Mouse (Mus musculus) small intestine, adult 2 months (tissue): Measurements from ENCODE around the gene Sash3. TPM values are rescaled to one million over a fixed set of nuclear protein-coding genes. Genes with fewer than 3 reads are reported as not detected.
"Not testable (repeated sequence)": the region's sequence is repeated elsewhere in the genome, so short reads cannot be mapped to it uniquely, and the experiment has no call there.

Experiments used
- H3K27ac ChIP-seq: fragments of 200-500 bp; 2 replicates; pipeline ENCODE4 v1.5.1; 2012; ENCODE audit warnings: low read depth, low read length, control low read depth, inconsistent platforms; ENCODE audit not compliant: insufficient read depth
- H3K27me3 ChIP-seq: fragments of 200-500 bp; 2 replicates; pipeline ENCODE4 v1.6.1; 2012; ENCODE audit warnings: mild to moderate bottlenecking, moderate library complexity, low read length, inconsistent platforms; ENCODE audit not compliant: control insufficient read depth, insufficient read depth
- H3K36me3 ChIP-seq: fragments of 200-500 bp; 2 replicates; pipeline ENCODE4 v1.6.1; 2012; ENCODE audit warnings: mild to moderate bottlenecking, low read length, control low read depth, inconsistent platforms; ENCODE audit not compliant: control insufficient read depth, insufficient read depth
- H3K4me1 ChIP-seq: fragments of 200-500 bp; 2 replicates; pipeline ENCODE4 v1.6.1; 2012; ENCODE audit warnings: low read length, inconsistent platforms, mixed read lengths; ENCODE audit not compliant: control insufficient read depth, insufficient read depth, insufficient read length
- H3K4me3 ChIP-seq: fragments of 200-500 bp; 2 replicates; pipeline ENCODE4 v1.5.1; 2012; ENCODE audit warnings: low read depth, mild to moderate bottlenecking, control low read depth, inconsistent platforms, low read length, moderate library complexity
- CTCF ChIP-seq: fragments of 200-500 bp; IDR thresholded peaks from 2 replicates; pipeline ENCODE4 v1.5.1; 2012; ENCODE audit warnings: low read depth, mild to moderate bottlenecking, control low read depth, inconsistent platforms, low read length, moderate library complexity, mixed read lengths; ENCODE audit not compliant: insufficient replicate concordance, insufficient read length; ENCODE audit errors: extremely low read depth
- POLR2A ChIP-seq: fragments of 200-500 bp; IDR thresholded peaks from 2 replicates; pipeline ENCODE4 v1.6.1; 2012; ENCODE audit warnings: low read depth, mild to moderate bottlenecking, control low read depth, inconsistent platforms, low read length, moderate library complexity
- WGBS: fragments of 180-500 bp; shearing (Covaris S2); methylation state at CpG from one replicate; pipeline ENCODE4 v1.1.7; 2018; 5-methylcytosine and 5-hydroxymethylcytosine counted together
- polyA plus RNA-seq: library from polyadenylated mRNA; depleted of rRNA; stranded (reverse); fragments of >200 nt; gene quantifications from 2 replicates; pipeline ENCODE4 v1.2.3, GENCODE M21; 2012; rRNA removed

Gene Sash3
- polyA plus RNA-seq, 1 experiment: 6.6 TPM

DNA sequence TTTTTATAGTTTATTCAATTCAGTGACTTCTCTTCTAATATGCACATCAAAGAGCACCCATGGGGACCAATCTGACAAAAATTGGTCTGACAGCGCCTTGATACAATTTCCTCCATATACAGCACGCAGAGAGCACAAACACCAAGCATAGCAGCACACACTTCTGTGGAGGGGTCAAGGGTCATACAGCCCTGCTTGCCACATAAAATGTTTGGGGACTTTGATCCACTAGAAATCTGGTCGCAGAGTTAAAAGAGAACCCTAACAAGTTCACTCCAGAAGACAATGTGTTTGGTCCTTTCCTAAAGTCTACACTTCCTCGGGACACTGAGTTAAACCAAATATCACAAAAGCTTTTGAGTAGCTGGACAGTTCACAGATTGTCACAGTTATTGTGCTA is 56.8 kb downstream of the Sash3 start:
- H3K4me1 ChIP-seq: peaks cover 17% of the 10 kb centered on the region; the same call in 1 of the 2 replicates
- H3K36me3 ChIP-seq: peaks cover 6% of the 10 kb centered on the region; the same call in 1 of the 2 replicates
- H3K27me3 ChIP-seq: no peaks in the 10 kb centered on the region
- peak overlapping the region; percentile 36 for H3K27ac ChIP-seq
- H3K4me3 ChIP-seq: no peak overlapping the region
- no peak for TF ChIP-seq CTCF
- TF ChIP-seq POLR2A: no peak
- WGBS: 36% methylated on average over 4 of the region's 4 CpGs

DNA sequence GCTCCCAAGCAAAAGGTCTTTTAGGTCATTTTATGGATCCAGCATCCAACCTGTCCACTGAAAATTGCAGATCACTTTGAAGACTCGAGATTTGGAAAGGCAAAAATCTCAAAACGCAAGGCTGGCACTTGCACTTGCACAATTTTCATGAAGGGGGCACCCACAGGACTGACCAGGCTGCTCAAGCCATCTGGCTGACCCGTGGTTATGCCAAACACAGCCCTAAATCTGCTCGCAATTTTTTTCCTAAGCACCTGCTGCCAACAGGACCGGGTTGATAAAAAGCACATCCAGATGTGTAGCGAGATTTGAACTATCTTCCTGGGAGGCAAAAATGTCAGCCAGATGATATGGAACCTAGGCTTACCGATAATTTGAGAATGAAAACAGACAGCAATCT is 57.5 kb downstream of the Sash3 start:
- Histone ChIP-seq H3K27ac (peak overlapping the region; percentile 36), H3K4me1 (peaks cover 17% of the 10 kb centered on the region; the same call in 1 of the 2 replicates), H3K36me3 (peaks cover 6% of the 10 kb centered on the region; the same call in 1 of the 2 replicates), H3K27me3 (no peaks in the 10 kb centered on the region), H3K4me3 (no peak overlapping the region)
- TF ChIP-seq CTCF (no peak), POLR2A (no peak)
- 60% methylated on average over 7 of the region's 7 CpGs for WGBS

DNA sequence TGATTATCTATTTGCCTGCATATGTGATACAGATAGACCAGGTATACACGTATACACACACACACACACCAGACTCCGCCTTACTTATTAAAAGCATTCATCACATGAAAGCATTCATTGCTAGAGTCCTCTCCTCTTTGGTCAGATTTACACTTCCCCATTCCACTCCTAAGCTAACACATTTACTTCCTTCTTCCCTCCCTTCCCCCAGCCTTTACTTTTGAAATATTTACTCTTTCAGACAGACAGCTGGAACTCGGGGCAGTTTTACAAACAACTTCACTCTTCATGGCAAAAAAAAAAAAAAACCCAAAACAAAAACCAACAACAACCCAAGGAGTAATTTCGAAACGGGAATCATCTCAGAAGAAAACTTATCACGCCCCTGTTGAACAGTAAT is 58.2 kb downstream of the Sash3 start:
- Histone ChIP-seq H3K27ac (peak overlapping the region; percentile 40; the same call in 1 of the 2 replicates), H3K36me3 (peaks cover 6% of the 10 kb centered on the region; the same call in 1 of the 2 replicates), H3K27me3 (no peaks in the 10 kb centered on the region), H3K4me1 (peaks cover 17% of the 10 kb centered on the region; the same call in 1 of the 2 replicates), H3K4me3 (no peak overlapping the region)
- WGBS: 21% methylated on average over 6 of the region's 6 CpGs
- TF ChIP-seq CTCF (no peak), POLR2A (no peak)

DNA sequence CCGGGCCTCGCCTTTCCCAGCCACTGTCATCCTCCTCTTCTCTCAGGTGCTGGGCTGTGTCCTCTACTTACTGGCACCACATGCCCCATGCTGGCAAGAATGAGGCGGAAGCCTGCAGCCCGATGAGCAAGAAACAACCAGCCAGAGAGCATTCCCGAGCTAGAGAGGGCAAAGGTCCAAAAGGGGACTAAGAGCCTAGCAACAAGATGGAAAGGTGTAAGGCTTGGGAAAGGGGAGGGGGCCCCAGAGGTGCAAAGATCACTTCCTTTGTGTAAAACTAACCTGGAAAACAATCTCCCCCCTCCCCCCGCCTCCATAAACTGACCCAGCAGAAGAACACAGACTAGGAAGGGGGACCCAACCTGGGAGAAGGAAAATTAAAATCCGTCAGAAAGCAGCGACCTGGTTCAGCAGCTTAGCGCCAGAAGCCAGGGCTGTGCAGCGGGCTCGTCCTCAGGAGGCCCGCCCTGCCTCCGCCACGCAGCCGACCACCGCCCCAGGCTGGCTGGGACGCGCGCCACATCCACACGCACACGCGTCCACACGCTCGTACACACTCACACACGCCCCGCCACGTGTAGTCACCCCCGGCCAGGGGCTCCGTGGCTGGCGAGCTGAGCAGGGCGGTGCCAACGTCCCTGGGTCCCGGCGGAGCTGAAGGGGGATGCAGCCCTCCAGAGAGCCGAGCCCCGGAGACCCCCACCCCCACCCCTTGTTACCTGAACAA is 61.7 kb downstream of the Sash3 start:
- H3K27ac ChIP-seq: peak overlapping the region; percentile 92
- H3K27me3 ChIP-seq: no peaks in the 10 kb centered on the region
- no peaks in the 10 kb centered on the region for H3K36me3 ChIP-seq
- TF ChIP-seq CTCF (no peak), POLR2A (no peak)
- H3K4me3 ChIP-seq: peak overlapping the region; percentile 76
- peaks cover 3% of the 10 kb centered on the region; the same call in 1 of the 2 replicates for H3K4me1 ChIP-seq
- 9% methylated on average over 35 of the region's 36 CpGs for WGBS

DNA sequence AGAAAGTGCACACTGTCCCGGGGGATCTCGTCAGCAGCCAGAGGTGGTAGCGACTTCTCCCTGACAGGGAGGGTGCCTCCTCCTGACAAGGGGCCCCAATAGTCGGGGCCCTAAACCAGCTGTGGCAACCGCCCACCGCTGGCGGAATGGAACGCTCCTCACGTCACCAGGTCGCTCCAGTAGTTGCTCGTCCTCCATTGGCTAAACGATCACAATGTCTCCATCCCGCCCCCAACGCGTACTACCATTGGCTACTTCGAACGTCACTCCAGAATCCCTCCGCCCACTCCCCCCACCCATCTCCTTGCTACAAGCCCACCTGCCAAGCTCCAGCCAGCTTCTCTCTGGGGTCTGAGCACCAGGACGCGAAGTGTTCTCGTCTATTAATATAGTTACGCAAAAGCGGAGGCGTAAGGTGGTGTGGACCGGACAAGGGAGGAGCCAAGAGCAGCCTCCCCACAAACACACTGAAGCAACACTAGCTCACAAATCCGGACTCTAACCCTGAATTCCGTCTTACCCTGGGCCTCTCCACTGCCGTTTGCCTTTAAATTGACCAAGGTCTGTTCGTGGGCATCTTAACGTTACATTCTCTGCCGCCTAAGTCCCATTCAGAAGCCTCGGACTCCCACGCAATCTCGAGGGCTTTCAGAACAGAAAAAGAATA is 62.4 kb downstream of the Sash3 start, which contains the start of gene Zdhhc9:
Zdhhc9 (minus strand) TSS at position 360 of the 667 bp plus-strand sequence.
- Histone ChIP-seq H3K4me1 (peaks cover 3% of the 10 kb centered on the region; the same call in 1 of the 2 replicates), H3K27ac (peak within 1 kb of the TSS; percentile 93), H3K27me3 (no peaks in the 10 kb centered on the region), H3K4me3 (peak within 1 kb of the TSS; percentile 76), H3K36me3 (no peaks in the 10 kb centered on the region)
- WGBS: 12% methylated on average over 34 of the region's 34 CpGs
- peak; percentile 31; the same call in 1 of the 2 replicates for TF ChIP-seq POLR2A
- TF ChIP-seq CTCF: no peak

DNA sequence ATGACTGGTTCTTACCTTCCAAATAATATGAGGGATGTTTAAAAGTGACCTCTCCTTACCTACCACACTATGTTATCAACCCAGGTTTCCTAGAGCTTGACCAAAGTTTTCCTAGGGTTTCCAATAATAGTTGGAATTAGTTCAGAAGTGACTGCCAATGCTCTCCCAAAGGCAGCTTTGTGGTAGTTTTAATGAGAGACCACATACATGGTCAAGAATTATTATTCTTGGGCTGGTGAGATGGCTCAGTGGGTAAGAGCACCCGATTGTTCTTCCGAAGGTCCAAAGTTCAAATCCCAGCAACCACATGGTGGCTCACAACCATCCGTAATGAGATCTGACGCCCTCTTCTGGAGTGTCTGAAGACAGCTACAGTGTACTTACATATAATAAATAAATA is 63.5 kb downstream of the Sash3 start:
- not testable (repeated sequence) for H3K4me1 ChIP-seq, H3K27ac ChIP-seq, H3K4me3 ChIP-seq, H3K27me3 ChIP-seq, H3K36me3 ChIP-seq
- WGBS: 67% methylated on average over 4 of the region's 4 CpGs

Other genes starting within 250 kb of the Sash3 start
- 1.9 and 2.2 TPM in 2 replicates for gene Ocrl, start 234.0 kb upstream of the Sash3 start, polyA plus RNA-seq
- 0.74 and 0.79 TPM in 2 replicates for gene Apln, start 111.6 kb upstream of the Sash3 start, polyA plus RNA-seq
- gene Xpnpep2, start 37.7 kb upstream of the Sash3 start, polyA plus RNA-seq: 8.0 and 170 TPM in 2 replicates
- 17.2 and 36.2 TPM in 2 replicates for gene Zdhhc9, start 62.4 kb downstream of the Sash3 start, polyA plus RNA-seq
- gene Utp14a, start 110.4 kb downstream of the Sash3 start, polyA plus RNA-seq: 0.51 and 0.56 TPM in 2 replicates
- gene Bcorl1, start 194.9 kb downstream of the Sash3 start, polyA plus RNA-seq: 4.4 and 6.8 TPM in 2 replicates